Mouse (Mus musculus) myocyte (in vitro differentiated cells): ENCODE results near the gene Angptl8. TPM values are rescaled to one million over a fixed set of nuclear protein-coding genes. Genes with fewer than 3 reads are reported as not detected.

Experiments used
- H3K27me3 ChIP-seq: one replicate; pipeline ENCODE4 v1.6.1; 2011; ENCODE audit not compliant: control insufficient read depth, insufficient read depth, insufficient read length
- H3K36me3 ChIP-seq: one replicate; pipeline ENCODE4 v1.6.1; 2011; ENCODE audit not compliant: control insufficient read depth, insufficient read depth
- H3K4me2 ChIP-seq: one replicate; pipeline ENCODE4 v1.6.1; 2011; ENCODE audit warnings: low read depth, control low read depth
- H3K4me3 ChIP-seq: one replicate; pipeline ENCODE4 v1.5.1; 2011; ENCODE audit warnings: mild to moderate bottlenecking, control low read depth, moderate library complexity
- H3K79me2 ChIP-seq: one replicate; pipeline ENCODE4 v1.6.1; 2011; ENCODE audit not compliant: control insufficient read depth, insufficient read depth
- H3ac ChIP-seq: one replicate; pipeline ENCODE4 v1.6.1; 2011; ENCODE audit not compliant: control insufficient read depth, insufficient read length
- CEBPB ChIP-seq: IDR thresholded peaks from 2 replicates; pipeline ENCODE4 v1.6.1; 2011; ENCODE audit warnings: mild to moderate bottlenecking, moderate library complexity; ENCODE audit not compliant: poor library complexity, insufficient read depth, severe bottlenecking
- E2F4 ChIP-seq: IDR thresholded peaks from one replicate; pipeline ENCODE4 v1.6.1; 2011; ENCODE audit warnings: mild to moderate bottlenecking, control low read depth, moderate library complexity; ENCODE audit not compliant: insufficient read depth
- MAX ChIP-seq: IDR thresholded peaks from one replicate; pipeline ENCODE4 v1.6.1; 2011; ENCODE audit warnings: low read depth, mild to moderate bottlenecking, control low read depth
- MYOD1 ChIP-seq, 3 experiments: IDR thresholded peaks; one replicate each; pipeline ENCODE4 v1.6.1; 2011; ENCODE audit warnings: control low read depth in 2 of 3, low read depth in 2 of 3, mild to moderate bottlenecking in 2 of 3, moderate library complexity in 1 of 3; ENCODE audit not compliant: insufficient read length in 2 of 3, control insufficient read depth in 1 of 3
- MYOG ChIP-seq, 3 experiments: IDR thresholded peaks; one replicate each; pipeline ENCODE4 v1.6.1; 2011; ENCODE audit warnings: control low read depth in 2 of 3, low read depth in 2 of 3, mild to moderate bottlenecking in 2 of 3; ENCODE audit not compliant: insufficient read length in 2 of 3, control insufficient read depth in 1 of 3, insufficient read depth in 1 of 3
- POLR2A ChIP-seq: IDR thresholded peaks from one replicate; pipeline ENCODE4 v1.6.1; 2011; ENCODE audit warnings: low read depth, mild to moderate bottlenecking, control low read depth, moderate library complexity; ENCODE audit not compliant: insufficient read length
- POLR2AphosphoS2 ChIP-seq: IDR thresholded peaks from one replicate; pipeline ENCODE4 v1.6.1; 2011; ENCODE audit warnings: low read depth, control low read depth; ENCODE audit not compliant: insufficient read length
- REST ChIP-seq: IDR thresholded peaks from one replicate; pipeline ENCODE4 v1.6.1; 2011; ENCODE audit warnings: mild to moderate bottlenecking, control low read depth, moderate library complexity; ENCODE audit not compliant: insufficient read depth, insufficient read length
- SRF ChIP-seq: IDR thresholded peaks from one replicate; pipeline ENCODE4 v1.6.1; 2011; ENCODE audit warnings: low read depth; ENCODE audit not compliant: control insufficient read depth, insufficient read length
- TCF12 ChIP-seq: IDR thresholded peaks from one replicate; pipeline ENCODE4 v1.6.1; 2011; ENCODE audit warnings: mild to moderate bottlenecking, control low read depth; ENCODE audit not compliant: poor library complexity, insufficient read depth, severe bottlenecking
- TCF3 ChIP-seq: IDR thresholded peaks from one replicate; pipeline ENCODE4 v1.6.1; 2011; ENCODE audit warnings: low read depth, control low read depth; ENCODE audit not compliant: insufficient read length
- USF1 ChIP-seq: IDR thresholded peaks from one replicate; pipeline ENCODE4 v1.6.1; 2011; ENCODE audit warnings: low read depth, mild to moderate bottlenecking, control low read depth, moderate library complexity
- polyA plus RNA-seq: library from polyadenylated mRNA; unstranded; fragments of >200 nt; fragmentation: generic; extraction: Trizol; gene quantifications from one replicate; pipeline ENCODE4 v1.2.1, GENCODE M21; 2012; ENCODE audit warnings: missing spikeins

Angptl8 gene
- polyA plus RNA-seq, 1 experiment: not detected

GRCm38 (mm10) chr9:21849691-21850677, 14.7 kb downstream of the Angptl8 start:
- no peak overlapping the region for H3K4me3 ChIP-seq

DNA sequence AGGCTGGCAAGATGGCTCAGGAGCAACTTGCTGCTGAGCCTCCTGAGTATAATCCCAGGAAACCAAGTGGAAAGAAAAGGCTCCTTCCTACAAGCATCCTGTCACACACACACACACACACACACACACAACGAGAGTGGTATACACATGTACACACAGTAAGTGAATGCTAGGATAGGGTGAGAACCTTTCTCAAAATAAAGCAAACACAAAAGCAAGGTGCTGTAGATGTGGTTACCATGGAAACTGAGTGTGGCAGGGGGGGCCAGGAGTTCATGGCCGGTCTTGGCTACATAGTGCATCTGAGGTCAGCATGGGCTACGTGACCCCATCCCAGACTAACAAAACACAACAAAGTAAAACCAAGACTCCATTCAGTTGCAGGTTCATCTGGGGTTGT, 15.8 kb downstream of the Angptl8 start:
- no peak overlapping the region for H3K4me2 ChIP-seq
- no peak overlapping the region for H3ac ChIP-seq
- no peak for TF ChIP-seq MYOD1 (IDR thresholded peaks at IDR 0.05; ENCODE audit: control insufficient read depth in 1 of 3, insufficient read length in 2 of 3, low read depth in 2 of 3)
- no peak for TF ChIP-seq TCF3
- TF ChIP-seq REST: no peak
- no peak for TF ChIP-seq MAX
- TF ChIP-seq TCF12: no peak
- TF ChIP-seq POLR2AphosphoS2: no peak
- TF ChIP-seq SRF: no peak
- no peak for TF ChIP-seq USF1
- no peak for TF ChIP-seq E2F4
- H3K27me3 ChIP-seq: no peaks in the 10 kb centered on the region
- H3K36me3 ChIP-seq: no peaks in the 10 kb centered on the region
- no peaks in the 10 kb centered on the region for H3K79me2 ChIP-seq
- no peak overlapping the region for H3K4me3 ChIP-seq

More at GRCm38 (mm10) chr9:21849691-21850677, 14.7 kb downstream of the Angptl8 start:
- H3K27me3 ChIP-seq: no peaks in the 10 kb centered on the region
- H3K79me2 ChIP-seq: no peaks in the 10 kb centered on the region
- no peak overlapping the region for H3ac ChIP-seq
- no peaks in the 10 kb centered on the region for H3K36me3 ChIP-seq
- no peak overlapping the region for H3K4me2 ChIP-seq
- TF ChIP-seq MYOD1 (IDR thresholded peaks at IDR 0.05; ENCODE audit: control insufficient read depth in 1 of 3, insufficient read length in 2 of 3, low read depth in 2 of 3) (no peak), REST (no peak), TCF12 (no peak), SRF (no peak), TCF3 (no peak), USF1 (no peak), MYOG (IDR thresholded peaks at IDR 0.05; ENCODE audit: control insufficient read depth in 1 of 3, insufficient read depth in 1 of 3, insufficient read length in 2 of 3, low read depth in 2 of 3) (no peak), CEBPB (no peak), MAX (no peak)

DNA sequence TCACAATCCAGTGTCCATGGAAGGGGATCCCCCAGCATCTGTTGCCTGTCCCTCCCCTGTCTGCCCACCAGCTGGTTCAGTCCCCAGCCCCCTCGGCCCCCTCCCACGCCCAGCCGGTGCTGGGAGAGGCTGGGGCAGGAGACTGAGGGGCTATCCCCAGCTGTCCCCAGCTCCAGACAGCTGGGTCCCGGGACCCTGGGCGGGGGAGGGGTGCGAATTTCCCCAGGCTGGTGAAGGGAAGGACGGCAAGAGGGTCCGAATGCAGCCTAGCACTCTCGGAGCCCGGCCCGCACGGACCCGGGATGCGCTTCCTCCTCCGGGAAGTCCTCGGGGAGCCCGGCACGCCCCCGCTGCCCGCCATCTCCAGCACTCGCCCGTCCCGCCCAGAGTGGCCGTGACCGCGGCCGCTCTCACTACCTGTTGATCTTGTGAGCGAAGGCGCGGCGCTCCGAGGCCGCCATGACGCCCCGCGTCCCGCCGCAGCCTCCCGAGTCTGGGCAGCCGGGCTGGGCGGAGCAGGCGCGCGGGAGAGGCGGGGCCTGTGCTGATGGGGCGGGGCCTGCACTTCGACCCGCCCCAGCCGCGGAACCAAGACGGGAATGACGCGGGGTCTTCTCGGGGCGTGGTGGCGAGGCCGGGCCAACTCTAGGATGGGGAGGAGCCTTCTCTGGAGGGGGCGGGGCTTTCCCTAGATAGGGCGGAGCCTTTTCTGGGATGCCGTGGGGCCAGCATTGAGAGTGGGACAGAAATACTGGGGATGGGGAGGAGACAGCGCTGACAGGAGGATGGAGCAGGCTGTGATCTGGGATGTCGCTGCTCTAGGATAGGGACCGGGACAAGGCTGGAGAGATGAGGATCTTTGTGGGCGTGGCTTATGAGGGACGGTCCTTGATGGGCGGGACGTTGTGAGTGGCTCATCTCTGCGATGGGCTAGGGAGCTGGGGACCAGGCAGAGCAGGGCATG, 17.1 kb downstream of the Angptl8 start, which contains the start of gene Dock6:
Gene Dock6, minus strand, starts transcription at position 508 of the 964 bp plus-strand sequence.
- H3K36me3 ChIP-seq: no peaks in the 10 kb centered on the region
- peak within 1 kb of the TSS; percentile 71 for H3K4me2 ChIP-seq
- TF ChIP-seq MYOD1 (IDR thresholded peaks at IDR 0.05; ENCODE audit: control insufficient read depth in 1 of 3, insufficient read length in 2 of 3, low read depth in 2 of 3) (peak in 1 of 3 experiments; percentile 53), MYOG (IDR thresholded peaks at IDR 0.05; ENCODE audit: control insufficient read depth in 1 of 3, insufficient read depth in 1 of 3, insufficient read length in 2 of 3, low read depth in 2 of 3) (peak in 1 of 3 experiments; percentile 42), MAX (no peak), TCF3 (no peak), REST (no peak), SRF (no peak), CEBPB (no peak), USF1 (no peak), TCF12 (no peak), POLR2A (peak; percentile 91), E2F4 (no peak), POLR2AphosphoS2 (peak; percentile 74)
- H3ac ChIP-seq: peak within 1 kb of the TSS; percentile 3
- H3K79me2 ChIP-seq: no peaks in the 10 kb centered on the region
- H3K4me3 ChIP-seq: peak within 1 kb of the TSS; percentile 32
- H3K27me3 ChIP-seq: no peaks in the 10 kb centered on the region

DNA sequence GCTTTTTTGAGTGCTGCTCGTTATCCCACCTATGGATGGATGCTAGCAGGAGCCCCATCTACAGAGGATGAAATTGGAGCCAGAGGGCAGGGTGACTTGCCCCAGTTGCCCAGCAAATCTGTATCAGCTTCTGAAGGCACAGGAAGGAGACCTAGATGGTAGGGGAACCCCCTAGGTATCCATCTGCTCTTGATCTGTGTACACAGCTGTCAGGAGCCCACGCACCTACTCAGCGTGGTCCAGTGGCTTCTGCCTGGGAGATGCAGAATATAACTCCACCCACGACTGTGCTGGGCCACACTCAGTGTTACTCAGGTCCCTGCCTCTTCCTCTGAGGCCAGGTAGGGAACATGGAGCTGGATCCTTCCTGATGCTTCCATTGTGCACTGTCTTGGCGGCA, 18.7 kb downstream of the Angptl8 start:
- Histone ChIP-seq H3ac (no peak overlapping the region), H3K4me2 (no peak overlapping the region), H3K36me3 (no peaks in the 10 kb centered on the region), H3K79me2 (no peaks in the 10 kb centered on the region), H3K27me3 (no peaks in the 10 kb centered on the region), H3K4me3 (no peak overlapping the region)
- TF ChIP-seq MYOD1 (IDR thresholded peaks at IDR 0.05; ENCODE audit: control insufficient read depth in 1 of 3, insufficient read length in 2 of 3, low read depth in 2 of 3) (peak in 1 of 3 experiments; percentile 67), USF1 (no peak), MYOG (IDR thresholded peaks at IDR 0.05; ENCODE audit: control insufficient read depth in 1 of 3, insufficient read depth in 1 of 3, insufficient read length in 2 of 3, low read depth in 2 of 3) (no peak)
